Mouse (Mus musculus) lung, postnatal 0 days (tissue): ENCODE data around the gene Arsb.

Experiments
- CTCF ChIP-seq: IDR thresholded peaks from 2 replicates; pipeline ENCODE4 v1.5.1; 2016; ENCODE audit warnings: antibody characterized with exemption, mild to moderate bottlenecking
- EP300 ChIP-seq: IDR thresholded peaks from 2 replicates; pipeline ENCODE4 v1.6.1; 2016; ENCODE audit warnings: antibody characterized with exemption, mild to moderate bottlenecking, control low read depth

- TF ChIP-seq CTCF (no peak), EP300 (peak; percentile 69)
These were observed 83.6 kb downstream of the Arsb start for GRCm38 (mm10) chr13:93854966-93855562.
